Comparison of ENCODE assay signal across 8 mouse cellular contexts in genomic region chr14:57398813-57399427, GRCm38 (mm10). TPM values are rescaled to one million over a fixed set of nuclear protein-coding genes. Genes with fewer than 3 reads are reported as not detected.
A peak's percentile ranks its signal among the peaks of the same experiment; 100 is the strongest.
DNase-seq lines count a peak whose midpoint lies in the region; ATAC-seq and TF ChIP-seq lines count a peak whose summit lies in the region.

No protein-coding gene starts in this region.

- H3K27me3 ChIP-seq in heart, embryonic 13.5 days (replicated peaks), result peaks cover 8% of the 10 kb centered on the region

- H3K4me3 ChIP-seq in heart, embryonic 13.5 days, result peak overlapping the region; percentile 63

- peak overlapping the region; percentile 76 for H3K9ac ChIP-seq in heart, embryonic 13.5 days

- WGBS in heart, embryonic 13.5 days, result 15% methylated on average over 13 of the region's 13 CpGs

- no peaks in the 10 kb centered on the region for H3K9me3 ChIP-seq in heart, embryonic 13.5 days

- H3K4me1 ChIP-seq in heart, embryonic 13.5 days, result peaks cover 5% of the 10 kb centered on the region; the same call in 1 of the 2 replicates

- H3K4me2 ChIP-seq in heart, embryonic 13.5 days, result peak overlapping the region; percentile 83

- DNase-seq in spleen, postnatal 36 days (ENCODE audit: low spot score in 2 of 2), result peak; percentile 32 to 40
- DNase-seq in spleen, adult 18-20 months, result no peak
- DNase-seq in brain, embryonic 14.5 days (ENCODE audit: low read depth), result peak; percentile 35
- peak; percentile 35 to 58 for DNase-seq in kidney, postnatal 25 days
- DNase-seq in left cerebral cortex, adult 11 months (ENCODE audit: low spot score), result no peak
- DNase-seq in yolk sac, embryonic 10.5 days (ENCODE audit: low spot score), result no peak

- no peaks in the 10 kb centered on the region for H3K36me3 ChIP-seq in heart, embryonic 13.5 days

- TF ChIP-seq POLR2A in brain, embryonic 14.5 days (IDR thresholded peaks at IDR 0.05; ENCODE audit: borderline replicate concordance, extremely low read depth, insufficient read depth, insufficient read length, poor library complexity, severe bottlenecking), result no peak

- ATAC-seq in heart, embryonic 13.5 days (ENCODE audit: extremely low read depth, insufficient number of reproducible peaks, low FRiP score, low TSS enrichment), result no peak
- peak; percentile 63 for ATAC-seq in megakaryocyte progenitor cell, adult 5-6 weeks (replicated peaks; ENCODE audit: poor library complexity)

- no peak for TF ChIP-seq CTCF in brain, embryonic 14.5 days (IDR thresholded peaks at IDR 0.05; ENCODE audit: borderline replicate concordance, extremely low read depth, insufficient read depth, insufficient read length)

- H3K27ac ChIP-seq in heart, embryonic 13.5 days (replicated peaks), result peak overlapping the region; percentile 71

RNA-seq across cellular contexts. Expression of gene Cryl1, which starts 0.6 kb away (rescaled TPM):
- polyA plus RNA-seq in brain, embryonic 14.5 days (2012; rRNA removed), result 11.2 and 11.7 TPM in 2 replicates
- 12.1 and 15.6 TPM in 2 replicates for polyA plus RNA-seq in heart, embryonic 13.5 days (2015; fragmentation: Nextera tagmentation; extraction: Ambion mirVana)
- total RNA-seq in megakaryocyte progenitor cell, adult 5-6 weeks (2015), result 21.8 and 22.8 TPM in 2 replicates
- total RNA-seq in megakaryocyte progenitor cell, adult 5-6 weeks (2017), result 18.2 and 23.0 TPM in 2 replicates

RNA-seq across cellular contexts. Expression of gene Ift88, which starts 24.9 kb away (rescaled TPM):
- polyA plus RNA-seq in brain, embryonic 14.5 days (2012; rRNA removed), result 25.1 and 28.6 TPM in 2 replicates
- 5.3 and 6.1 TPM in 2 replicates for polyA plus RNA-seq in heart, embryonic 13.5 days (2015; fragmentation: Nextera tagmentation; extraction: Ambion mirVana)
- total RNA-seq in megakaryocyte progenitor cell, adult 5-6 weeks (2015), result 6.9 and 8.6 TPM in 2 replicates
- 6.6 and 15.0 TPM in 2 replicates for total RNA-seq in megakaryocyte progenitor cell, adult 5-6 weeks (2017)

Comparison
In these comparisons a context has a peak if more than half of its experiments do, and no peak if none do; other contexts are left out.
1. DNase-seq: peak in spleen, postnatal 36 days (2 of 2), brain, embryonic 14.5 days (single experiment) and kidney, postnatal 25 days (2 of 2); none in spleen, adult 18-20 months (0 of 2), left cerebral cortex, adult 11 months (single experiment) and yolk sac, embryonic 10.5 days (single experiment).